Mouse (Mus musculus) spleen, adult 2 months (tissue): Measurements from ENCODE around the gene Enpp1. TPM values are rescaled to one million over a fixed set of nuclear protein-coding genes. Genes with fewer than 3 reads are reported as not detected.

Source experiments
- DNase-seq, 2 experiments: peaks; one replicate each; pipeline versions ENCODE4 v3.0.0 to v3.0.0-alpha.2; 2012 to 2021; ENCODE audit warnings: low spot score in 2 of 2, low read depth in 1 of 2
- H3K27ac ChIP-seq: fragments of 200-500 bp; 2 replicates; pipeline ENCODE4 v1.5.1; 2012; ENCODE audit warnings: low read length, inconsistent platforms; ENCODE audit not compliant: insufficient read depth
- H3K27me3 ChIP-seq: fragments of 200-500 bp; 2 replicates; pipeline ENCODE4 v1.6.1; 2012; ENCODE audit warnings: mild to moderate bottlenecking, moderate library complexity, low read length, inconsistent platforms; ENCODE audit not compliant: control insufficient read depth, insufficient read depth
- H3K36me3 ChIP-seq: fragments of 200-500 bp; 2 replicates; pipeline ENCODE4 v1.6.1; 2012; ENCODE audit warnings: mild to moderate bottlenecking, low read length, inconsistent platforms; ENCODE audit not compliant: control insufficient read depth, insufficient read depth
- H3K4me1 ChIP-seq: fragments of 200-500 bp; 2 replicates; pipeline ENCODE4 v1.6.1; 2011; ENCODE audit warnings: inconsistent platforms; ENCODE audit not compliant: control insufficient read depth, insufficient read depth, insufficient read length
- H3K4me3 ChIP-seq: fragments of 200-500 bp; 2 replicates; pipeline ENCODE4 v1.5.1; 2011; ENCODE audit warnings: mild to moderate bottlenecking, inconsistent platforms; ENCODE audit not compliant: insufficient read depth, insufficient read length; ENCODE audit errors: extremely low read depth
- CTCF ChIP-seq: fragments of 200-500 bp; IDR thresholded peaks from 2 replicates; pipeline ENCODE4 v1.5.1; 2011; ENCODE audit warnings: mild to moderate bottlenecking, inconsistent platforms; ENCODE audit not compliant: insufficient read depth, insufficient read length, insufficient replicate concordance; ENCODE audit errors: extremely low read depth
- POLR2A ChIP-seq: fragments of 200-500 bp; IDR thresholded peaks from 2 replicates; pipeline ENCODE4 v1.6.1; 2011; ENCODE audit warnings: low read depth, low read length, inconsistent platforms
- WGBS: fragments of 180-500 bp; shearing (Covaris S2); methylation state at CpG from one replicate; pipeline ENCODE4 v1.1.7; 2018; 5-methylcytosine and 5-hydroxymethylcytosine counted together
- polyA plus RNA-seq: library from polyadenylated mRNA; depleted of rRNA; stranded (reverse); fragments of >200 nt; gene quantifications from 2 replicates; pipeline ENCODE4 v1.2.3, GENCODE M21; 2012

Enpp1 gene
- polyA plus RNA-seq, 1 experiment = 3.2 TPM

DNA sequence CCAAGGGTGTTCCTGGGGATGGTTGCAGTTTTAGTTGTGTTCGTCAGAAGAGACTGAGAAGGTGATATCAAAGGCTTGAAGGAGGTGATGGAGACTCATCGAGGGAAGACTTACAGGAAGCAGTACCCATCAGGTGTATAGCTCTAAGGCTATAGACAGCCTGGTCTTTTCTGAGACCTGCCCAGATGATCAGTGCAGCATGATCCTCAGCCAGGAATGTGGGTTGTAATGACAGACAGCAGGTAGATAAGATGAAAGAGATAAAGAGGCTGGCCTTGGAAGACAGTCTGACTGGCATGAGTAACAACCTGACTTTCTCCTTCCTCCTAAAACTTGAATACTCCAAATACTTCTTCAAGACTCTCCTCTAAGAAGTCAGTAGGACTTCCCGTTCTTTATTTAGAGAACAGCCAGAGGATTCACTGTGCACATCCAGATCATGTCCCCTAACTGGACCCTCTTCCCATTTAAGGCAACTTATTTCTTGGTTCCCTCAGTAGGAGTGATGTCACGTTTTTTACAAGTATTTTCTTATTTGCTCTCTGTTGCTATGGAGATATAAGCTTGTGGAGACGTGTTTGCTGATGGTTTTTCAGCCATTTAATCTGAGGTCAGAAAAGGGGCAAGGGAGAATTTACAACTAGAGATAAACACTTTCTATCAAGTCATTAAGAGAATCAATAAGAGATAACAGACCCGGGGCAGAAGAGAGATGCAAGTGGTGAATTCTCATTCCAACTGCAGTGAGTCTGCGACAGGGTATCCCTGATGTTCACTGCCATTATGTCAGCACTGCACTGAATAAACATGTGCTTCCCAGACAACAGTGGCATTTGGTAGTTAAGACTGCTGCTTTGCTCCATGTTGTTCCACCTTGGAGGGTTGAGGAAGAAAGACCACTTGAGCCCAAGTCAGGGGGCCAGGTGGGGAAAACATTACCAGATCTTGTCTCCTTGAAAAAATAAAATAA, 29.6 kb upstream of the Enpp1 start:
- TF ChIP-seq CTCF (no peak), POLR2A (no peak)
- no peaks in the 10 kb centered on the region for H3K36me3 ChIP-seq
- no peak overlapping the region for H3K27ac ChIP-seq
- no peaks in the 10 kb centered on the region for H3K4me1 ChIP-seq
- DNase-seq = no peak
- no peaks in the 10 kb centered on the region for H3K27me3 ChIP-seq
- H3K4me3 ChIP-seq = no peak overlapping the region
- WGBS = 78% methylated on average over 7 of the region's 7 CpGs

DNA sequence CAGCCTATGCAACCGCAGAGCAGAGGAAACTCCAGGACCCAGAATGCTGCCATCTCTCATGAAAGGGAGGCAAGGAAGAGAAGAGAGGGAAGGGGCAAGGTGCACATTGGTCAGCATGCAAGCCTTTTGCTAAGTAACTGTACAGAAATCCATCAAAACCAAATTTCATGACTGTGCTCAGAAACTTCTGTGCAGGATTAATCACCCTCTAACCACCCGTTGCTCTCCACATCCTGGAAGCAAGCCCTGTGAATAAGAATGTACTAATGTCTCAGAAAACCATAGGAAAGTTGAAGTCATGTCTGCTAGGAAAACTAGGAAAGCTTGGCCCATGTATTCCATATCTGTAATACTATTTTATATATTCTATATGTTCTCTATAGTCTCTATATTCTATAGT, 27.2 kb upstream of the Enpp1 start:
- H3K4me3 ChIP-seq = no peak overlapping the region
- WGBS = 60% methylated on average over 2 of the region's 2 CpGs
- H3K27me3 ChIP-seq = no peaks in the 10 kb centered on the region
- no peak for DNase-seq
- no peak overlapping the region for H3K27ac ChIP-seq
- no peaks in the 10 kb centered on the region for H3K36me3 ChIP-seq
- no peaks in the 10 kb centered on the region for H3K4me1 ChIP-seq
- TF ChIP-seq CTCF = no peak
- TF ChIP-seq POLR2A = no peak

DNA sequence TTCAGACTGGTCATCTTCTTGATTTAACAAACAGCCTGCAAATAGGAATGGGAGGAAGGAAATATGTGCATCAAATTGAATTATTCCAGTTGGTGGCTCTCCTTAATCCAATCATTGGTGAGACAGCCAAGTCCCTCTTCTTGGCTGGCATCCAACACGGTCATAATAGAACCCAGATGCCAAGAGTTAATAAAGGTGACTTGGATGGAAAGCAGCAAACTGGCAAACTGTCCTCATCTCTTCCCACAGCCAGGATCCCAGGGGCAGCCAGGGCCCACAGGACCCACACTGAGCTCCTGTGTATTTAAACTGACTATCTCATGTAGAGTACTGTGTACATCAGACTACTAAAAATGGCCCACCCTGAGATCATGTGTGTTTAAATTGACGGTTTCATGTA, 26.5 kb upstream of the Enpp1 start:
- 92% methylated on average over 2 of the region's 2 CpGs for WGBS
- no peak for DNase-seq
- Histone ChIP-seq H3K27me3 (no peaks in the 10 kb centered on the region), H3K27ac (no peak overlapping the region), H3K4me3 (no peak overlapping the region), H3K4me1 (no peaks in the 10 kb centered on the region), H3K36me3 (no peaks in the 10 kb centered on the region)
- TF ChIP-seq POLR2A = no peak

DNA sequence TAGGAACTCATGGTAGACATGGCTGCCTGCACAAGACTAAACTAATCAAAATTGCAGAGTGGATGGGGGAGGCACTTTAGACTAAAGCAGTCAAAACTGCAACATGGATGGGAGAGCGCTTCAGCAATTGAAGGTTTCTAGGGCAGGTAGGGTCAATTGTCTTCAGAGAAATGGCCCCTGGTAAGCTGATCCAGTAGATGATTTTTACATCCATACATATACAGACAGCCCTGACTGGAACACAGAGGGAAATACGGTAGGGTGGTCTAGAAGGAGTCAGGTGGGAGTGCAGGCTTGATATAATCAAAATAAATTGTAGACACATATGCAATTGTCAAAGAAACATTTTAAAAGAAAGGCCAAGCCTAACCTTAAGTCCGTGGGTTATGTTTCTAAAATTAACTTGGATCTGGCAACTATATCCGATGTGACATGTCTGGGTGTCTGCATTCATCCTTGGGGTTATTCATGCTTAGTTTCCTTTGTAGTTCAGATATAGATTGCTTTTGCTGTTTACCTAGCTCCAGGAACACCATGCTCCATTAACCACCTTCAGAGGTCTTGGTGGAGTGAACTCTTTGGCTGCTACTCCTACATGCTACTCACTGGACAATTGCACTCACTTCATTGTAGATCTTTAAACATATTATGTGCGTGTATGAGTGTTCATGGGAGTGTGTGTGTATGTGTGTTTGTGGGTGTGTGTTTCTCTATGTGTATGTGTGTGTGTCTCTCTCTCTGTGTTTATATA, 23.2 kb upstream of the Enpp1 start:
- no peak overlapping the region for H3K27ac ChIP-seq
- no peak for DNase-seq
- 95% methylated on average over 5 of the region's 5 CpGs for WGBS
- no peaks in the 10 kb centered on the region for H3K36me3 ChIP-seq
- H3K27me3 ChIP-seq = no peaks in the 10 kb centered on the region
- no peak for TF ChIP-seq POLR2A
- TF ChIP-seq CTCF = no peak
- no peaks in the 10 kb centered on the region for H3K4me1 ChIP-seq
- no peak overlapping the region for H3K4me3 ChIP-seq

DNA sequence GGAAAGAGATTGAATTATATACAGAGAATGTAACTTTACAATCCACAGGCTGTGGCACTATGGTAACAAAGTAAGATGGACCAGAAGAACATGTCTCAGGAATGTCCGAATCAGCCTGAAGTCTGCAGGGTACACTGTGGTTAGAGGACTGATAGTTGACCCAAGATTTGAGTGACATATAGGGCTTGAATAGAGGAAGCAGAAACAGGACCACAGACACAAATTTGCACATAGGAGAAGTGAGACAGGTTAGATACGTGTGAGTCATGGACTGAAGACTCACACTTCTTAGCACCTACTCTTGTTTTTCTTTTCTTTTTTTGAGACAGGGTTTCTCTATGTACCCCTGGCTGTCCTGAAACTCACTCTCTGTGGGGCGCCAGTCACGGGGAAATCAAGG, 15.5 kb upstream of the Enpp1 start:
- H3K36me3 ChIP-seq = no peaks in the 10 kb centered on the region
- H3K27me3 ChIP-seq = no peaks in the 10 kb centered on the region
- WGBS = 53% methylated on average over 4 of the region's 4 CpGs
- TF ChIP-seq CTCF (no peak), POLR2A (no peak)
- no peak for DNase-seq
- H3K4me3 ChIP-seq = no peak overlapping the region
- no peaks in the 10 kb centered on the region for H3K4me1 ChIP-seq
- no peak overlapping the region for H3K27ac ChIP-seq

DNA sequence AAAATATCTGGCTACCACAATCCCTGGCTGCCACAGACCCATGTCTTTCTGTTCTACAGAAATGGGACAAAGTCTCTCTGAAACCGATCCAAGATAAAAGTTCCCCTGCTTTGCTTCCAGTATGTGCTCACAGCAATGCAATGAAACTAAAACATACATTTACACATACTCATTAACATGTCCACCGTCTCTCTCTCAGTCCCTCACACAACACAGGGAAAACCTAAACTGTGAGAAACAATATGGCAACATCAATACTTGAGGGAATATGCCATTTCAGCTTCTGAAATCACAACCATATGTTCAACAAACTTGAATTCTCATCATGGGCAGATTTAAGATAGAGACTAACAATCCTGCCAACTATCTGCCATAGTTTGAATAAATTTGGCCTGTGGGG, 13.2 kb upstream of the Enpp1 start:
- Histone ChIP-seq H3K4me3 (no peak overlapping the region), H3K4me1 (no peaks in the 10 kb centered on the region), H3K36me3 (no peaks in the 10 kb centered on the region), H3K27ac (no peak overlapping the region), H3K27me3 (no peaks in the 10 kb centered on the region)
- DNase-seq = no peak
- TF ChIP-seq POLR2A = no peak
- no peak for TF ChIP-seq CTCF
- WGBS = 93% methylated on average over 2 of the region's 2 CpGs
